Mouse (Mus musculus): ENCODE data around the gene Tbc1d10a. TPM values are rescaled to one million over a fixed set of nuclear protein-coding genes. Genes with fewer than 3 reads are reported as not detected.

Gene Tbc1d10a
- polyA plus RNA-seq, 1 experiment from 2014 or later = 9.4 TPM

Other genes starting within 250 kb of the Tbc1d10a start
- 48.4 to 113 TPM (median 80.4 TPM) in 3 replicates for gene Pes1, start 222.8 kb upstream of the Tbc1d10a start, polyA plus RNA-seq (2018)
- not detected in 3 replicates for gene 4930556J24Rik, start 210.0 kb upstream of the Tbc1d10a start, polyA plus RNA-seq (2018)
- not detected in 3 replicates for gene Gal3st1, start 203.2 kb upstream of the Tbc1d10a start, polyA plus RNA-seq (2018)
- not detected in 3 replicates for gene Sec14l4, start 155.3 kb upstream of the Tbc1d10a start, polyA plus RNA-seq (2018)
- gene Sec14l3, start 121.9 kb upstream of the Tbc1d10a start, polyA plus RNA-seq (2018) = not detected in 3 replicates
- 1.4 to 1.6 TPM (median 1.5 TPM) in 3 replicates for gene Mtfp1, start 91.3 kb upstream of the Tbc1d10a start, polyA plus RNA-seq (2018)
- gene Sec14l2, start 63.4 kb upstream of the Tbc1d10a start, polyA plus RNA-seq (2018) = 0.12 to 0.22 TPM (median 0.15 TPM) in 3 replicates
- gene Rnf215, start 51.6 kb upstream of the Tbc1d10a start, polyA plus RNA-seq (2018) = 7.0 to 14.0 TPM (median 11.5 TPM) in 3 replicates
- gene Ccdc157, start 26.5 kb upstream of the Tbc1d10a start, polyA plus RNA-seq (2018) = 0.62 to 1.1 TPM (median 1.0 TPM) in 3 replicates
- gene Sf3a1, start 26.4 kb upstream of the Tbc1d10a start, polyA plus RNA-seq (2018) = 22.6 to 31.7 TPM (median 29.8 TPM) in 3 replicates
- 2.2 to 3.4 TPM (median 2.2 TPM) in 3 replicates for gene Castor1, start 31.4 kb downstream of the Tbc1d10a start, polyA plus RNA-seq (2018)
- gene Osm, start 49.6 kb downstream of the Tbc1d10a start, polyA plus RNA-seq (2018) = 9.4 to 10.8 TPM (median 9.9 TPM) in 3 replicates
- gene Lif, start 70.8 kb downstream of the Tbc1d10a start, polyA plus RNA-seq (2018) = 0.06 to 0.14 TPM in 2 of 3 replicates, not detected in the other